Mouse (Mus musculus): ENCODE measurements around the gene Prdm9.
A peak's percentile ranks its signal among the peaks of the same experiment; 100 is the strongest.

Gene Prdm9

GRCm38 (mm10) chr17:15527811-15528136 is 36.4 kb downstream of the Prdm9 start:
- no peak for DNase-seq (ENCODE audit: low spot score)

GRCm38 (mm10) chr17:15526986-15527810 is 37.0 kb downstream of the Prdm9 start, which contains the start of gene Pdcd2:
Pdcd2 (minus strand) TSS chr17:15527301.
- peak; percentile 92 for DNase-seq (ENCODE audit: low spot score)

- DNase-seq (ENCODE audit: low spot score), result no peak
Observed at GRCm38 (mm10) chr17:15526304-15526703, 37.9 kb downstream of the Prdm9 start.

- no peak for DNase-seq (ENCODE audit: low spot score)
Observed at GRCm38 (mm10) chr17:15518766-15519165, 45.4 kb downstream of the Prdm9 start.

GRCm38 (mm10) chr17:15518186-15518585 is 46.0 kb downstream of the Prdm9 start:
- no peak for DNase-seq (ENCODE audit: low spot score)

GRCm38 (mm10) chr17:15517776-15518175 is 46.4 kb downstream of the Prdm9 start:
- DNase-seq (ENCODE audit: low spot score), result no peak

GRCm38 (mm10) chr17:15510694-15511093 is 53.5 kb downstream of the Prdm9 start:
- no peak for DNase-seq (ENCODE audit: low spot score)

- DNase-seq (ENCODE audit: low spot score), result peak; percentile 94
Observed at GRCm38 (mm10) chr17:15499656-15500394, 64.3 kb downstream of the Prdm9 start, which contains the start of the genes Psmb1 and Tbp. Psmb1 (minus strand) TSS chr17:15499751. Tbp (plus strand) TSS chr17:15499888.

GRCm38 (mm10) chr17:15498753-15499113 is 65.4 kb downstream of the Prdm9 start:
- no peak for DNase-seq (ENCODE audit: low spot score)

- DNase-seq (ENCODE audit: low spot score), result peak; percentile 85
Observed at GRCm38 (mm10) chr17:15497882-15498752, 66.0 kb downstream of the Prdm9 start.
